Mouse (Mus musculus): ENCODE data around the gene Fto.

GRCm38 (mm10) chr8:91378846-91379499 is 65.6 kb downstream of the Fto start:
- TF ChIP-seq ZNF384 (IDR thresholded peaks at IDR 0.05; ENCODE audit: low read depth, low read length) (no peak), ZC3H11A (IDR thresholded peaks at IDR 0.05; ENCODE audit: borderline replicate concordance, low read depth, low read length) (peak; percentile 40)
